Mouse (Mus musculus): ENCODE data around the gene Bcar3. TPM values are rescaled to one million over a fixed set of nuclear protein-coding genes. Genes with fewer than 3 reads are reported as not detected.
A peak's percentile ranks its signal among the peaks of the same experiment; 100 is the strongest.

Gene Bcar3
- polyA plus RNA-seq, 1 experiment from 2014 or later, result 33.8 TPM

GRCm38 (mm10) chr3:122430780-122431497 is 137.0 kb downstream of the Bcar3 start:
- Histone ChIP-seq H3K27ac (ENCODE audit: low read depth, low read length) (no peak overlapping the region), H3K27me3 (replicated peaks; ENCODE audit: control insufficient read depth, insufficient read depth, low read length) (no peaks in the 10 kb centered on the region), H3K4me3 (ENCODE audit: low read depth, low read length) (no peak overlapping the region), H3K36me3 (ENCODE audit: control insufficient read depth, insufficient read depth) (peaks cover 7% of the 10 kb centered on the region; the same call in 1 of the 2 replicates), H3K4me2 (replicated peaks; ENCODE audit: low read depth) (no peak overlapping the region), H3K9me3 (ENCODE audit: control insufficient read depth) (no peaks in the 10 kb centered on the region), H3K9ac (ENCODE audit: low read depth, low read length) (no peak overlapping the region), H3K4me1 (replicated peaks; ENCODE audit: control insufficient read depth, insufficient read depth, low read length) (peaks cover 5% of the 10 kb centered on the region)
- ATAC-seq, result no peak
- WGBS, result 59% methylated on average over 7 of the region's 7 CpGs
- no peak for TF ChIP-seq CTCF (IDR thresholded peaks at IDR 0.05; ENCODE audit: low read depth)

- no peak overlapping the region for H3K9ac ChIP-seq (ENCODE audit: low read depth, low read length)
- H3K27me3 ChIP-seq (replicated peaks; ENCODE audit: control insufficient read depth, insufficient read depth, low read length), result no peaks in the 10 kb centered on the region
- H3K27ac ChIP-seq (ENCODE audit: low read depth, low read length), result no peak overlapping the region
- H3K9me3 ChIP-seq (ENCODE audit: control insufficient read depth), result no peaks in the 10 kb centered on the region
- 42% methylated on average over 9 of the region's 9 CpGs for WGBS
- peaks cover 5% of the 10 kb centered on the region for H3K4me1 ChIP-seq (replicated peaks; ENCODE audit: control insufficient read depth, insufficient read depth, low read length)
- no peak for ATAC-seq
- no peak overlapping the region for H3K4me3 ChIP-seq (ENCODE audit: low read depth, low read length)
- no peak overlapping the region for H3K4me2 ChIP-seq (replicated peaks; ENCODE audit: low read depth)
- no peak for TF ChIP-seq CTCF (IDR thresholded peaks at IDR 0.05; ENCODE audit: low read depth)
- H3K36me3 ChIP-seq (ENCODE audit: control insufficient read depth, insufficient read depth), result no peaks in the 10 kb centered on the region
These were observed 139.0 kb downstream of the Bcar3 start for GRCm38 (mm10) chr3:122432811-122433406.

- Histone ChIP-seq H3K27ac (ENCODE audit: low read depth, low read length) (no peak overlapping the region), H3K4me3 (ENCODE audit: low read depth, low read length) (no peak overlapping the region), H3K36me3 (ENCODE audit: control insufficient read depth, insufficient read depth) (no peaks in the 10 kb centered on the region), H3K9me3 (ENCODE audit: control insufficient read depth) (no peaks in the 10 kb centered on the region), H3K27me3 (replicated peaks; ENCODE audit: control insufficient read depth, insufficient read depth, low read length) (no peaks in the 10 kb centered on the region), H3K4me2 (replicated peaks; ENCODE audit: low read depth) (no peak overlapping the region), H3K4me1 (replicated peaks; ENCODE audit: control insufficient read depth, insufficient read depth, low read length) (peaks cover 5% of the 10 kb centered on the region), H3K9ac (ENCODE audit: low read depth, low read length) (no peak overlapping the region)
- WGBS, result 84% methylated on average over 5 of the region's 5 CpGs
- no peak for ATAC-seq
- no peak for TF ChIP-seq CTCF (IDR thresholded peaks at IDR 0.05; ENCODE audit: low read depth)
These were observed 140.2 kb downstream of the Bcar3 start for GRCm38 (mm10) chr3:122433975-122434626.

GRCm38 (mm10) chr3:122434983-122435935 is 141.3 kb downstream of the Bcar3 start:
- Histone ChIP-seq H3K9ac (ENCODE audit: low read depth, low read length) (no peak overlapping the region), H3K27me3 (replicated peaks; ENCODE audit: control insufficient read depth, insufficient read depth, low read length) (no peaks in the 10 kb centered on the region), H3K4me2 (replicated peaks; ENCODE audit: low read depth) (no peak overlapping the region), H3K27ac (ENCODE audit: low read depth, low read length) (no peak overlapping the region), H3K9me3 (ENCODE audit: control insufficient read depth) (no peaks in the 10 kb centered on the region), H3K36me3 (ENCODE audit: control insufficient read depth, insufficient read depth) (no peaks in the 10 kb centered on the region), H3K4me1 (replicated peaks; ENCODE audit: control insufficient read depth, insufficient read depth, low read length) (peaks cover 5% of the 10 kb centered on the region), H3K4me3 (ENCODE audit: low read depth, low read length) (no peak overlapping the region)
- ATAC-seq, result no peak
- TF ChIP-seq CTCF (IDR thresholded peaks at IDR 0.05; ENCODE audit: low read depth), result peak; percentile 51
- WGBS, result 86% methylated on average over 8 of the region's 8 CpGs

- Histone ChIP-seq H3K4me3 (ENCODE audit: low read depth, low read length) (no peak overlapping the region), H3K9ac (ENCODE audit: low read depth, low read length) (no peak overlapping the region), H3K4me1 (replicated peaks; ENCODE audit: control insufficient read depth, insufficient read depth, low read length) (peaks cover 3% of the 10 kb centered on the region; the same call in 1 of the 2 replicates), H3K36me3 (ENCODE audit: control insufficient read depth, insufficient read depth) (no peaks in the 10 kb centered on the region), H3K4me2 (replicated peaks; ENCODE audit: low read depth) (no peak overlapping the region), H3K27me3 (replicated peaks; ENCODE audit: control insufficient read depth, insufficient read depth, low read length) (no peaks in the 10 kb centered on the region), H3K9me3 (ENCODE audit: control insufficient read depth) (no peaks in the 10 kb centered on the region), H3K27ac (ENCODE audit: low read depth, low read length) (no peak overlapping the region)
- no peak for ATAC-seq
- WGBS, result 71% methylated on average over 7 of the region's 7 CpGs
- no peak for TF ChIP-seq CTCF (IDR thresholded peaks at IDR 0.05; ENCODE audit: low read depth)
These were observed 144.3 kb downstream of the Bcar3 start for GRCm38 (mm10) chr3:122438143-122438825.

All from intestine, postnatal 0 days (tissue).